Mouse (Mus musculus) liver, adult 2 months (tissue): ENCODE results near the gene Syt13. TPM values are rescaled to one million over a fixed set of nuclear protein-coding genes. Genes with fewer than 3 reads are reported as not detected.

Experiments used
- DNase-seq: peaks from one replicate; pipeline ENCODE4 v3.0.0-alpha.2; 2011; ENCODE audit warnings: low read depth, low spot score; ENCODE audit errors: extremely low read depth
- H3K27ac ChIP-seq: fragments of 200-500 bp; replicated peaks from 2 replicates; pipeline ENCODE4 v1.5.1; 2012; ENCODE audit warnings: low read depth, mild to moderate bottlenecking, control low read depth, inconsistent platforms, low read length; ENCODE audit not compliant: insufficient read depth
- H3K27me3 ChIP-seq: fragments of 200-500 bp; 2 replicates; pipeline ENCODE4 v1.6.1; 2012; ENCODE audit warnings: mild to moderate bottlenecking, moderate library complexity, low read length, inconsistent platforms; ENCODE audit not compliant: control insufficient read depth, insufficient read depth
- H3K36me3 ChIP-seq: fragments of 200-500 bp; 2 replicates; pipeline ENCODE4 v1.6.1; 2012; ENCODE audit warnings: low read length, inconsistent platforms; ENCODE audit not compliant: control insufficient read depth, insufficient read depth
- H3K4me1 ChIP-seq: fragments of 200-500 bp; 2 replicates; pipeline ENCODE4 v1.6.1; 2011; ENCODE audit warnings: low read length; ENCODE audit not compliant: control insufficient read depth, insufficient read depth
- H3K4me3 ChIP-seq: fragments of 200-500 bp; 2 replicates; pipeline ENCODE4 v1.5.1; 2011; ENCODE audit warnings: low read depth, mild to moderate bottlenecking, control low read depth, low read length, moderate library complexity; ENCODE audit not compliant: insufficient read depth
- H3K79me2 ChIP-seq: fragments of 200-500 bp; 2 replicates; pipeline ENCODE4 v1.6.1; 2012; ENCODE audit warnings: inconsistent platforms, mild to moderate bottlenecking, low read length, moderate library complexity; ENCODE audit not compliant: control insufficient read depth, insufficient read depth
- H3K9ac ChIP-seq: fragments of 200-500 bp; 2 replicates; pipeline ENCODE4 v1.6.1; 2012; ENCODE audit warnings: low read depth, mild to moderate bottlenecking, control low read depth, inconsistent platforms, low read length
- CTCF ChIP-seq: fragments of 200-500 bp; IDR thresholded peaks from 2 replicates; pipeline ENCODE4 v1.5.1; 2011; ENCODE audit warnings: low read depth, low read length, control low read depth
- POLR2A ChIP-seq: fragments of 200-500 bp; IDR thresholded peaks from 2 replicates; pipeline ENCODE4 v1.6.1; 2011; ENCODE audit warnings: low read length, control low read depth; ENCODE audit not compliant: insufficient read depth; ENCODE audit errors: extremely low read depth
- WGBS: fragments of 180-500 bp; shearing (Covaris S2); methylation state at CpG from one replicate; pipeline ENCODE4 v1.1.7; 2018; 5-methylcytosine and 5-hydroxymethylcytosine counted together
- polyA plus RNA-seq: library from polyadenylated mRNA; depleted of rRNA; stranded (reverse); fragments of >200 nt; gene quantifications from 2 replicates; pipeline ENCODE4 v1.2.3, GENCODE M21; 2012
- total RNA-seq: library from RNA; depleted of rRNA; stranded (reverse); fragments of >200 nt; gene quantifications from 2 replicates; pipeline ENCODE4 v1.2.3, GENCODE M21; 2014

The Syt13 gene
- total and polyA plus RNA-seq, 2 experiments = not detected

GRCm38 (mm10) chr2:92903650-92904049 lies 11.2 kb upstream of the Syt13 start:
- Histone ChIP-seq H3K79me2 (no peaks in the 10 kb centered on the region), H3K4me1 (no peaks in the 10 kb centered on the region), H3K9ac (no peak overlapping the region), H3K27ac (no peak overlapping the region), H3K27me3 (peaks cover 3% of the 10 kb centered on the region; the same call in 1 of the 2 replicates), H3K4me3 (no peak overlapping the region), H3K36me3 (no peaks in the 10 kb centered on the region)
- TF ChIP-seq POLR2A = no peak
- TF ChIP-seq CTCF = no peak
- 75% methylated on average over 13 of the region's 13 CpGs for WGBS
- DNase-seq = no peak

- Histone ChIP-seq H3K27ac (no peak overlapping the region), H3K9ac (no peak overlapping the region), H3K4me1 (no peaks in the 10 kb centered on the region), H3K79me2 (no peaks in the 10 kb centered on the region), H3K36me3 (no peaks in the 10 kb centered on the region), H3K27me3 (peaks cover 3% of the 10 kb centered on the region; the same call in 1 of the 2 replicates), H3K4me3 (no peak overlapping the region)
- 24% methylated on average over 8 of the region's 8 CpGs for WGBS
- peak; percentile 37 for DNase-seq
- peak; percentile 49 for TF ChIP-seq CTCF
- no peak for TF ChIP-seq POLR2A
Observed at GRCm38 (mm10) chr2:92904307-92904859, 10.5 kb upstream of the Syt13 start.

- WGBS = 60% methylated on average over 4 of the region's 4 CpGs
- TF ChIP-seq POLR2A (no peak), CTCF (peak; percentile 33; the same call in 1 of the 2 replicates)
- H3K27ac ChIP-seq = no peak overlapping the region
- H3K4me3 ChIP-seq = no peak overlapping the region
- no peaks in the 10 kb centered on the region for H3K4me1 ChIP-seq
- DNase-seq = no peak
- peaks cover 14% of the 10 kb centered on the region for H3K27me3 ChIP-seq
- no peaks in the 10 kb centered on the region for H3K79me2 ChIP-seq
- no peak overlapping the region for H3K9ac ChIP-seq
- H3K36me3 ChIP-seq = no peaks in the 10 kb centered on the region
Observed at GRCm38 (mm10) chr2:92910371-92910770, 4.5 kb upstream of the Syt13 start.

- no peak for DNase-seq
- Histone ChIP-seq H3K27ac (no peak overlapping the region), H3K36me3 (no peaks in the 10 kb centered on the region), H3K4me1 (no peaks in the 10 kb centered on the region), H3K27me3 (peaks cover 18% of the 10 kb centered on the region), H3K4me3 (no peak overlapping the region), H3K9ac (no peak overlapping the region), H3K79me2 (no peaks in the 10 kb centered on the region)
- TF ChIP-seq POLR2A (no peak), CTCF (no peak)
Observed at GRCm38 (mm10) chr2:92912312-92912711, 2.6 kb upstream of the Syt13 start.

- no peaks in the 10 kb centered on the region for H3K36me3 ChIP-seq
- H3K27me3 ChIP-seq = peaks cover 18% of the 10 kb centered on the region
- no peak overlapping the region for H3K27ac ChIP-seq
- H3K4me3 ChIP-seq = no peak overlapping the region
- WGBS = 20% methylated on average over 9 of the region's 9 CpGs
- H3K9ac ChIP-seq = no peak overlapping the region
- no peaks in the 10 kb centered on the region for H3K79me2 ChIP-seq
- no peaks in the 10 kb centered on the region for H3K4me1 ChIP-seq
- no peak for DNase-seq
- TF ChIP-seq CTCF (no peak), POLR2A (no peak)
Observed at GRCm38 (mm10) chr2:92913295-92913694, 1.6 kb upstream of the Syt13 start.
